ENCODE assay signal across 19 mouse cellular contexts in genomic region chr13:10058993-10059392, GRCm38 (mm10).
"Had no signal": no experiment of that assay in that cellular context is flagged by ENCODE, and none has a peak within 500 bp of the region (broad histone marks: within the 10 kb centered on the region; RNA-seq: fewer than 3 reads in every experiment).

No protein-coding gene starts in this region.

- H3K36me3 ChIP-seq: liver, embryonic 13.5 days; neural tube, embryonic 12.5 days had no signal

- H3K27me3 ChIP-seq: liver, embryonic 13.5 days; neural tube, embryonic 12.5 days had no signal

- H3K4me1 ChIP-seq: liver, embryonic 13.5 days; neural tube, embryonic 12.5 days had no signal

- DNase-seq: kidney, adult 2 months; kidney, postnatal 25 days; layer of hippocampus, adult 9-11 months; liver, embryonic 13.5 days; lung, adult 2 months; lung, postnatal 14 days; lung, postnatal 4 days; midbrain, embryonic 14.5 days; right cerebral cortex, adult 18-20 months; right cerebral cortex, postnatal 14 days; right cerebral cortex, postnatal 4 days; thymus, adult 2 months; thymus, postnatal 14 days; thymus, postnatal 4 days had no signal

- H3K27ac ChIP-seq: kidney, postnatal 0 days; layer of hippocampus, adult 2 months; left cerebral cortex, adult 2 months; liver, embryonic 13.5 days; neural tube, embryonic 12.5 days; stomach, postnatal 0 days had no signal

- H3K4me3 ChIP-seq: layer of hippocampus, adult 2 months; left cerebral cortex, adult 2 months; liver, embryonic 13.5 days; neural tube, embryonic 12.5 days had no signal

- H3K9me3 ChIP-seq: liver, embryonic 13.5 days had no signal
